Comparison of ENCODE assay signal across 12 mouse cellular contexts in genomic region chr6:148505325-148505724, GRCm38 (mm10).
"Had no signal": no experiment of that assay in that cellular context is flagged by ENCODE, and none has a peak within 500 bp of the region (broad histone marks: within the 10 kb centered on the region; RNA-seq: fewer than 3 reads in every experiment).

No protein-coding gene starts in this region.

- H3K9ac ChIP-seq: liver, embryonic 13.5 days had no signal

- H3K27ac ChIP-seq: liver, embryonic 13.5 days had no signal

- H3K27me3 ChIP-seq: liver, embryonic 13.5 days had no signal

- DNase-seq: kidney, adult 9 months; kidney, postnatal 14 days; kidney, postnatal 4 days; liver, embryonic 13.5 days; lung, adult 2 months; lung, postnatal 14 days; lung, postnatal 4 days; midbrain, embryonic 14.5 days; right cerebral cortex, postnatal 14 days; spleen, adult 18-20 months; thymus, postnatal 25 days had no signal

- H3K4me3 ChIP-seq: liver, embryonic 13.5 days had no signal

- H3K36me3 ChIP-seq: liver, embryonic 13.5 days had no signal

- H3K9me3 ChIP-seq: liver, embryonic 13.5 days had no signal

- H3K4me2 ChIP-seq: liver, embryonic 13.5 days; midbrain, embryonic 11.5 days had no signal
